Mouse (Mus musculus): ENCODE results near the gene Ephb2. TPM values are rescaled to one million over a fixed set of nuclear protein-coding genes. Genes with fewer than 3 reads are reported as not detected.

Ephb2 gene
- 0.05 and 0.08 TPM in 2 replicates for total RNA-seq (2014; fragmentation: Nextera tagmentation)
- total RNA-seq (2017), result 0.12 and 0.33 TPM in 2 replicates
- polyA plus RNA-seq (2012), result 0.34 and 0.36 TPM in 2 replicates

GRCm38 (mm10) chr4:136835621-136836386, at the start of gene Ephb2:
Ephb2 (minus strand) TSS chr4:136835988.
- H3K9me3 ChIP-seq (replicated peaks), result peaks cover 3% of the 10 kb centered on the region; the same call in 1 of the 2 replicates
- ATAC-seq (ENCODE audit: extremely low read depth, insufficient number of reproducible peaks, low FRiP score, poor library complexity, severe bottlenecking) (no peak), DNase-seq (ENCODE audit: low spot score) (no peak)
- H3K4me1 ChIP-seq (ENCODE audit: insufficient read depth, low read depth, low read length), result no peaks in the 10 kb centered on the region
- H3K27me3 ChIP-seq (ENCODE audit: insufficient read depth, low read length), result peaks cover 22% of the 10 kb centered on the region
- no peak for TF ChIP-seq GATA1 (IDR thresholded peaks at IDR 0.05; ENCODE audit: borderline replicate concordance, low read length)
- no peak for TF ChIP-seq POLR2AphosphoS5 (IDR thresholded peaks at IDR 0.05; ENCODE audit: insufficient replicate concordance, low read depth, low read length)
- no peak for TF ChIP-seq CTCF (IDR thresholded peaks at IDR 0.05; ENCODE audit: low read depth, low read length)
- no peak for TF ChIP-seq GATA2 (IDR thresholded peaks at IDR 0.05; ENCODE audit: borderline replicate concordance, low read depth, low read length)
- no peak for TF ChIP-seq TAL1 (conservative IDR thresholded peaks at IDR 0.05; ENCODE audit: low read depth, low read length)
- no peak within 1 kb of the TSS for H3K4me3 ChIP-seq (ENCODE audit: low read depth, low read length)
- no peaks in the 10 kb centered on the region for H3K36me3 ChIP-seq (replicated peaks)

DNA sequence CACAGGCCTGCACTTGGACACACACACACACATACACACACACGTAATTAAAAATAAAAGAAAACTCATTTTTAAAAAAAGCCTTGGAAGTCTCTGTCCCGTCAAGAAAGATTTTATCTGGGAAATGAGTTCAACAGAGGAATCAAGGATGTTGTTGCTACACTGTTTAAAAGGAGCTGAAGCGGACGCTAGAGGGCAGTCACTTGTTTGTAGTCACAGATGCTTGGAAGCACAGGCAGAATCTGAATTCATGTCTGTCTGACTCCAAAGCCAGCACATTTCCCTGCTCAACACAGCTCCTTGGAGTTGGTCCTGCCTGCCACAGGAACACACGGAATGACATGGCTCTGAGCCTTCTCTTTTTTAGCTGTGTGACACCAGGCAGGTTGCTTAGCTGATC, 42.8 kb upstream of the Ephb2 start:
- Histone ChIP-seq H3K27me3 (ENCODE audit: insufficient read depth, low read length) (no peaks in the 10 kb centered on the region), H3K36me3 (replicated peaks) (no peaks in the 10 kb centered on the region)
- no peak for DNase-seq (ENCODE audit: low spot score)

GRCm38 (mm10) chr4:136878171-136878570, 42.4 kb upstream of the Ephb2 start:
- ATAC-seq (ENCODE audit: extremely low read depth, insufficient number of reproducible peaks, low FRiP score, poor library complexity, severe bottlenecking) (no peak), DNase-seq (ENCODE audit: low spot score) (no peak)
- no peak for TF ChIP-seq TAL1 (conservative IDR thresholded peaks at IDR 0.05; ENCODE audit: low read depth, low read length)
- no peak for TF ChIP-seq GATA2 (IDR thresholded peaks at IDR 0.05; ENCODE audit: borderline replicate concordance, low read depth, low read length)
- no peak for TF ChIP-seq GATA1 (IDR thresholded peaks at IDR 0.05; ENCODE audit: borderline replicate concordance, low read length)
- no peak for TF ChIP-seq CTCF (IDR thresholded peaks at IDR 0.05; ENCODE audit: low read depth, low read length)
- no peak for TF ChIP-seq POLR2AphosphoS5 (IDR thresholded peaks at IDR 0.05; ENCODE audit: insufficient replicate concordance, low read depth, low read length)

More for the DNA sequence above, 42.8 kb upstream of the Ephb2 start:
- TF ChIP-seq GATA1 (IDR thresholded peaks at IDR 0.05; ENCODE audit: borderline replicate concordance, low read length) (no peak), CTCF (IDR thresholded peaks at IDR 0.05; ENCODE audit: low read depth, low read length) (no peak), TAL1 (conservative IDR thresholded peaks at IDR 0.05; ENCODE audit: low read depth, low read length) (no peak), GATA2 (IDR thresholded peaks at IDR 0.05; ENCODE audit: borderline replicate concordance, low read depth, low read length) (no peak), POLR2AphosphoS5 (IDR thresholded peaks at IDR 0.05; ENCODE audit: insufficient replicate concordance, low read depth, low read length) (no peak)
- Histone ChIP-seq H3K4me3 (ENCODE audit: low read depth, low read length) (no peak overlapping the region), H3K9me3 (replicated peaks) (no peaks in the 10 kb centered on the region), H3K4me1 (ENCODE audit: insufficient read depth, low read depth, low read length) (no peaks in the 10 kb centered on the region)
- no peak for ATAC-seq (ENCODE audit: extremely low read depth, insufficient number of reproducible peaks, low FRiP score, poor library complexity, severe bottlenecking)

GRCm38 (mm10) chr4:136876971-136877370, 41.2 kb upstream of the Ephb2 start:
- DNase-seq (ENCODE audit: low spot score) (no peak), ATAC-seq (ENCODE audit: extremely low read depth, insufficient number of reproducible peaks, low FRiP score, poor library complexity, severe bottlenecking) (no peak)
- H3K27me3 ChIP-seq (ENCODE audit: insufficient read depth, low read length), result no peaks in the 10 kb centered on the region
- H3K36me3 ChIP-seq (replicated peaks), result no peaks in the 10 kb centered on the region
- no peaks in the 10 kb centered on the region for H3K9me3 ChIP-seq (replicated peaks)
- TF ChIP-seq TAL1 (conservative IDR thresholded peaks at IDR 0.05; ENCODE audit: low read depth, low read length) (no peak), CTCF (IDR thresholded peaks at IDR 0.05; ENCODE audit: low read depth, low read length) (no peak), GATA2 (IDR thresholded peaks at IDR 0.05; ENCODE audit: borderline replicate concordance, low read depth, low read length) (no peak), GATA1 (IDR thresholded peaks at IDR 0.05; ENCODE audit: borderline replicate concordance, low read length) (no peak), POLR2AphosphoS5 (IDR thresholded peaks at IDR 0.05; ENCODE audit: insufficient replicate concordance, low read depth, low read length) (no peak)
- H3K4me3 ChIP-seq (ENCODE audit: low read depth, low read length), result no peak overlapping the region
- H3K4me1 ChIP-seq (ENCODE audit: insufficient read depth, low read depth, low read length), result no peaks in the 10 kb centered on the region

More at GRCm38 (mm10) chr4:136878171-136878570, 42.4 kb upstream of the Ephb2 start:
- H3K4me1 ChIP-seq (ENCODE audit: insufficient read depth, low read depth, low read length), result no peaks in the 10 kb centered on the region
- H3K27me3 ChIP-seq (ENCODE audit: insufficient read depth, low read length), result no peaks in the 10 kb centered on the region
- H3K4me3 ChIP-seq (ENCODE audit: low read depth, low read length), result no peak overlapping the region
- no peaks in the 10 kb centered on the region for H3K9me3 ChIP-seq (replicated peaks)
- no peaks in the 10 kb centered on the region for H3K36me3 ChIP-seq (replicated peaks)

DNA sequence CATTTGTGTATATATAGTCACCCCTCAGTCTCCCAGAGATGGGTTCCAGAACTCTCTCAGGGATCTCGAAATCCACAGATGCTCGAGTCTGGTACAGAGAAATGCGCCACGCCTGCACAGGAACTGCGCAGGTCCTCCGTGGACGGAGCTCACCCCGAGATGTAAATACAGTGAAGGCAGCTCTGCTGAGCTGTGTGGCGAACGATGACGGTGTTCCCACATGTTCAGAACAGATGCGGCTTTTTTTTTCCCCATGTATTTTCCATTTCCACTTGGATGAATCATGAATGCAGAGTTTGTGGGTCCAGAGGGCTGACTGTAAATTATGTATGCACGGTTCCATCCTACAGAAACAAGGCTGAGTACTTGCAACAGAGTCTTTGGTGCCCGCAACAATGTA, 39.2 kb upstream of the Ephb2 start:
- TF ChIP-seq POLR2AphosphoS5 (IDR thresholded peaks at IDR 0.05; ENCODE audit: insufficient replicate concordance, low read depth, low read length) (no peak), GATA2 (IDR thresholded peaks at IDR 0.05; ENCODE audit: borderline replicate concordance, low read depth, low read length) (no peak), TAL1 (conservative IDR thresholded peaks at IDR 0.05; ENCODE audit: low read depth, low read length) (no peak), GATA1 (IDR thresholded peaks at IDR 0.05; ENCODE audit: borderline replicate concordance, low read length) (no peak), CTCF (IDR thresholded peaks at IDR 0.05; ENCODE audit: low read depth, low read length) (no peak)
- no peak for ATAC-seq (ENCODE audit: extremely low read depth, insufficient number of reproducible peaks, low FRiP score, poor library complexity, severe bottlenecking)
- no peaks in the 10 kb centered on the region for H3K27me3 ChIP-seq (ENCODE audit: insufficient read depth, low read length)

DNA sequence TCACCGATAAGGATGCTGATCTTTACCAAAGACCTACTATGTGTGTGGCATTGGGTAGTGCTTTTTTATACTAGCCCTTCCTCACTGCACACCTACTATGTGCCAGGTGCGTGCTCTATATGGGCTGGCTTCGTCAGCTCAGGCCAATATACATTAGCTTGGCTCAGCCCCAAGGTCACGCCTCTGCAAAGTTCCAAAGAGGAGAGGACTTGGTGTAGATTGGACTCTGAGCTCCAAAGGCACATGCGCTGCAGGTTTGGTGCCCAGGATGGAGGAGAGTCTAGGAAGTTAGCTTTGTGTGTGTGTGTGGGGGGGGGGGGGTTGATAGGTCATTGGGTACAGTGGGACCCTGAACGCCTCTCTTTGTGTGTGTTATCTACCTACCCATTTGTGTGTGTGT, 32.6 kb upstream of the Ephb2 start:
- Histone ChIP-seq H3K36me3 (replicated peaks) (no peaks in the 10 kb centered on the region), H3K27me3 (ENCODE audit: insufficient read depth, low read length) (peaks cover 2% of the 10 kb centered on the region; the same call in 1 of the 2 replicates), H3K4me1 (ENCODE audit: insufficient read depth, low read depth, low read length) (no peaks in the 10 kb centered on the region), H3K4me3 (ENCODE audit: low read depth, low read length) (no peak overlapping the region), H3K9me3 (replicated peaks) (peaks cover 4% of the 10 kb centered on the region)
- TF ChIP-seq GATA2 (IDR thresholded peaks at IDR 0.05; ENCODE audit: borderline replicate concordance, low read depth, low read length) (no peak), TAL1 (conservative IDR thresholded peaks at IDR 0.05; ENCODE audit: low read depth, low read length) (no peak), CTCF (IDR thresholded peaks at IDR 0.05; ENCODE audit: low read depth, low read length) (no peak), GATA1 (IDR thresholded peaks at IDR 0.05; ENCODE audit: borderline replicate concordance, low read length) (no peak), POLR2AphosphoS5 (IDR thresholded peaks at IDR 0.05; ENCODE audit: insufficient replicate concordance, low read depth, low read length) (no peak)
- no peak for ATAC-seq (ENCODE audit: extremely low read depth, insufficient number of reproducible peaks, low FRiP score, poor library complexity, severe bottlenecking)
- DNase-seq (ENCODE audit: low spot score), result no peak

More for the DNA sequence above, 39.2 kb upstream of the Ephb2 start:
- Histone ChIP-seq H3K36me3 (replicated peaks) (no peaks in the 10 kb centered on the region), H3K4me3 (ENCODE audit: low read depth, low read length) (no peak overlapping the region), H3K4me1 (ENCODE audit: insufficient read depth, low read depth, low read length) (no peaks in the 10 kb centered on the region), H3K9me3 (replicated peaks) (no peaks in the 10 kb centered on the region)
- no peak for DNase-seq (ENCODE audit: low spot score)
